Mouse (Mus musculus): Measurements from ENCODE around the gene Faxc. TPM values are rescaled to one million over a fixed set of nuclear protein-coding genes. Genes with fewer than 3 reads are reported as not detected.

The Faxc gene
- polyA plus RNA-seq, 1 experiment from 2014 or later, result 3.5 TPM

DNA sequence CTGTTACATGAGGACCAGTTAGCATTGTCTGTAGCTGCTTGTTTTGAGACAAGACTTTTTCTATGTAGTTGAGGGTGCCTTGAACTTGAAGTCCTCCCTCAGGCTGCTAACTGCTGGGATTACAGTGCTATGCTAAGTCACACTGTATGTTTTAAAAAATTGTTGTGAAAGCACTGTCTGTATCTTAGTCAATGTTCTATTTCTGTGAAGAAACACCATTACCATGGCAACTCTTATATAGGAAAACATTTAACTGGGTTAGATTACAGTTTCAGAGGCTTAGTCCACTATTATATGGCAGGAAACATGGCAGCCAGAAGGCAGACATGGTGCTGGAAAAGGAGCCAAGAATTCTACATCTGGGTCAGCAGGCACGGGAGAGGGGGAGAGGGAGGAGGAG is 40.8 kb downstream of the Faxc start:
- H3K9ac ChIP-seq, result no peak overlapping the region
- H3K4me3 ChIP-seq, result no peak overlapping the region
- ATAC-seq (ENCODE audit: borderline replicate concordance, extremely low read depth, low FRiP score, low TSS enrichment), result no peak
- no peak overlapping the region for H3K27ac ChIP-seq
- H3K9me3 ChIP-seq, result no peaks in the 10 kb centered on the region
- H3K4me1 ChIP-seq, result no peaks in the 10 kb centered on the region
- no peaks in the 10 kb centered on the region for H3K27me3 ChIP-seq
- WGBS, result 22% methylated on average over 1 of the region's 1 CpGs
- no peaks in the 10 kb centered on the region for H3K36me3 ChIP-seq
- H3K4me2 ChIP-seq, result no peak overlapping the region

DNA sequence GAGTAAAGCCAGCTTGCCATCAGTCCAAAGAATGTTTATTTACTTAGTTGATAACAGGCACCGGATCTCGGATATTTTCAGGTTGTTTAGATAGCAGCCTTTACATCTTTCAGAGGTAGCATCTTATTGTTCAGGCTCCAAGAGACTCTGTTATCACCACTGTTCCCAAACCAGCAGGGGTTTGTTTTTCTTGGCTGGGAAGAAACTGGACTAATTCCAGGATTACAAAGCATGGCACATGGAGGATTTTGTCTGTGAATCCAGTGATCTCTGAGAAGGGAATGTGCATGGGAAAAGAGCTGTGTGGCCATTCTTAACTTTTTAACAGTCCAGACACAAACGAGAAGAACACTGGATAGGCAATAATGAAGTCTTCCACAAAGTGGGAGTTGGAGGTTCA is 43.0 kb downstream of the Faxc start:
- 7% methylated on average over 3 of the region's 3 CpGs for WGBS

DNA sequence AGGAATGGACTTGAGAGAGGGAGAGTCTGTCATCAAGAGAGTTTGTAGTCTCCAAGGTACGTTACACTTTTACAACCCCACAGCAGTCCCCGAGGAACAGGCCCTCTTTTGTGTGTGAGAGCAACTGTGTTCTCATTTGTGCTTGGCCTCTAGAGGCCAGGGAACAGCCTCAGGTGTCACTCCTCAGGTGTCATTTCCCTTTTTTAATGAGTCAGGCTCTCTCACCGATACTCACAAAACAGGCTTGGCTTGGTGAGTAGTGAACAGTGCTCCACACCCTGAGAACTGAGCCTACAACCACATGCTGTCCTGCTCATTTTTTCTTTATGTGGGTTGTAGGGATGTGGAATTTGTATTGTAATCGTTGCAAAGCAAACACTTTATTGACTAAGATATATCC is 49.3 kb downstream of the Faxc start:
- no peak overlapping the region for H3K4me2 ChIP-seq
- no peaks in the 10 kb centered on the region for H3K4me1 ChIP-seq
- no peak overlapping the region for H3K9ac ChIP-seq
- WGBS, result 65% methylated on average over 4 of the region's 4 CpGs
- no peak for ATAC-seq (ENCODE audit: borderline replicate concordance, extremely low read depth, low FRiP score, low TSS enrichment)
- H3K4me3 ChIP-seq, result no peak overlapping the region
- no peaks in the 10 kb centered on the region for H3K27me3 ChIP-seq
- no peak overlapping the region for H3K27ac ChIP-seq
- H3K36me3 ChIP-seq, result no peaks in the 10 kb centered on the region
- H3K9me3 ChIP-seq, result no peaks in the 10 kb centered on the region

More for the DNA sequence above, 43.0 kb downstream of the Faxc start:
- Histone ChIP-seq H3K4me3 (no peak overlapping the region), H3K9me3 (no peaks in the 10 kb centered on the region), H3K4me2 (no peak overlapping the region), H3K36me3 (no peaks in the 10 kb centered on the region), H3K27me3 (no peaks in the 10 kb centered on the region), H3K9ac (no peak overlapping the region), H3K27ac (no peak overlapping the region), H3K4me1 (no peaks in the 10 kb centered on the region)
- no peak for ATAC-seq (ENCODE audit: borderline replicate concordance, extremely low read depth, low FRiP score, low TSS enrichment)

DNA sequence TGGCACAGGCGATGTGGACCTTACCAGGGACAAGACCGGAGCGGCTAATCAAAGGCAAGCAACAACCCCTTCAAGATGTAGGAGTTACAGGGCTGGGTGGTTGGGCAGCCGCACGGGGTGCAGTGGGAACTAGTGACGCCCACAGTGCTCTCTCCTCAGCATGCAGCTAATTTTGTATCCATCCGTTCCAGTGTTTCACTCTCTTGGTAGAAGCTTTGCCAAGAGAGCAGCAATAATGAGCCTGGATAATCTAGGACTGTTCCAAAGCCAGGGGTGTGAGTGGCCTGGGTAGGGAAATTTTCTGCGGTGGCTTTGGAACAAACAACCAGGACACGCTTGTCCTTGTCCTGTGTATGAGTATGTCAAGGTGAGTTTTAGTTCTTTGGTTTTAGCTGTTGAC is 51.3 kb downstream of the Faxc start:
- 93% methylated on average over 9 of the region's 9 CpGs for WGBS
- H3K4me1 ChIP-seq, result no peaks in the 10 kb centered on the region
- no peak overlapping the region for H3K4me2 ChIP-seq
- ATAC-seq (ENCODE audit: borderline replicate concordance, extremely low read depth, low FRiP score, low TSS enrichment), result no peak
- no peak overlapping the region for H3K9ac ChIP-seq
- H3K27ac ChIP-seq, result no peak overlapping the region
- H3K36me3 ChIP-seq, result no peaks in the 10 kb centered on the region
- H3K4me3 ChIP-seq, result no peak overlapping the region
- no peaks in the 10 kb centered on the region for H3K27me3 ChIP-seq
- H3K9me3 ChIP-seq, result no peaks in the 10 kb centered on the region

GRCm38 (mm10) chr4:21986857-21987256 is 55.7 kb downstream of the Faxc start:
- no peaks in the 10 kb centered on the region for H3K36me3 ChIP-seq
- no peaks in the 10 kb centered on the region for H3K9me3 ChIP-seq
- 77% methylated on average over 8 of the region's 8 CpGs for WGBS
- H3K4me1 ChIP-seq, result no peaks in the 10 kb centered on the region
- H3K4me3 ChIP-seq, result no peak overlapping the region
- H3K27ac ChIP-seq, result no peak overlapping the region
- no peaks in the 10 kb centered on the region for H3K27me3 ChIP-seq
- ATAC-seq (ENCODE audit: borderline replicate concordance, extremely low read depth, low FRiP score, low TSS enrichment), result no peak
- H3K4me2 ChIP-seq, result no peak overlapping the region
- H3K9ac ChIP-seq, result no peak overlapping the region

DNA sequence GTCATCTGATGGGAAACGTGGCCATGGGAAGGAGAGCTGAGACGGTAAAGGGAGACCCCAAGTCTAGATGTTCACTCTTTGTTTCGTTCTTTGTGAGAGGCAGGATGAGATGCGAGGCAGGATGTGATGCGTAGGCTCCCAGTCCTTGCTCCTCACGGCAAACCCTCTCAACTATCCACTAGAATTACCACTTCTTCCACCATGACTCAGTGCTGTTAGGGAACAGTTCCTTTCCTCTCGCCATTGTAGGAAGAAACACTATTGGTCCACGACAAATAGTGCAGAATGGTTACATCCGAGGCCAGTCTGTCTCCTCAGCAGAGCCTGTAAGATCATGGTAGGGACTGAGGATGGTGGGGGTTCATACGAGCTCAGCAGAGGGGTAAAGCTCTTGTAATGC is 56.3 kb downstream of the Faxc start:
- Histone ChIP-seq H3K4me3 (no peak overlapping the region), H3K4me2 (no peak overlapping the region), H3K36me3 (no peaks in the 10 kb centered on the region), H3K9ac (no peak overlapping the region), H3K4me1 (no peaks in the 10 kb centered on the region), H3K27ac (no peak overlapping the region), H3K9me3 (no peaks in the 10 kb centered on the region), H3K27me3 (no peaks in the 10 kb centered on the region)
- WGBS, result 81% methylated on average over 10 of the region's 10 CpGs
- no peak for ATAC-seq (ENCODE audit: borderline replicate concordance, extremely low read depth, low FRiP score, low TSS enrichment)

DNA sequence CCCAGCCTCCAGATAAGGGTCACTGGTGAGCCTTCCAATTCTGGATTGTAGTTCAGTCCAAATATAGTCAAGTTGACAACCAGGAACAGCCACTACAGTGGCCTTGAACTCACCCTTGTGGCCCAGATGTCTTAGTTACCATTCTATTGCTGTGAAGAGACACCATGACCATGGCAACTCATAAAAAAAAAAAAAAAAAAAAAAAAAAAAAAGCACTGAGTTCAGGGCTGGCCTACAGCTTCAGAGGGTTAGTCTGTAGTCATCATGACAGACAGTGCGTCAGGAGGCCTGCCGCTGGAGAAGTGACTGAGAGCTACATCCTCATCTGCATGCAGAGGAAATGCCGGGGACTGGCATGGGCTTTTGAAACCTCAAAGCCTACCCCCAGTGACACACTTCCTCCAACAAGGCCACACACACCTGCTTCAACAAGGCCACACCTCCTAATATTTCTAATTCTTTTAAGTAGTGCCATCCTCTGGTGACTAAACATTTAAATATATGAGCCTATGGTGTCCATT is 58.5 kb downstream of the Faxc start:
- 85% methylated on average over 3 of the region's 3 CpGs for WGBS
- ATAC-seq (ENCODE audit: borderline replicate concordance, extremely low read depth, low FRiP score, low TSS enrichment), result no peak
- no peak overlapping the region for H3K4me2 ChIP-seq

GRCm38 (mm10) chr4:21990580-21991235 is 59.6 kb downstream of the Faxc start:
- Histone ChIP-seq H3K27me3 (no peaks in the 10 kb centered on the region), H3K9me3 (no peaks in the 10 kb centered on the region), H3K36me3 (no peaks in the 10 kb centered on the region), H3K9ac (no peak overlapping the region), H3K27ac (no peak overlapping the region), H3K4me3 (no peak overlapping the region), H3K4me1 (no peaks in the 10 kb centered on the region), H3K4me2 (no peak overlapping the region)
- no peak for ATAC-seq (ENCODE audit: borderline replicate concordance, extremely low read depth, low FRiP score, low TSS enrichment)
- 22% methylated on average over 3 of the region's 3 CpGs for WGBS

More for the DNA sequence above, 58.5 kb downstream of the Faxc start:
- Histone ChIP-seq H3K27ac (no peak overlapping the region), H3K9ac (no peak overlapping the region), H3K27me3 (no peaks in the 10 kb centered on the region), H3K9me3 (no peaks in the 10 kb centered on the region), H3K4me3 (no peak overlapping the region), H3K36me3 (no peaks in the 10 kb centered on the region), H3K4me1 (no peaks in the 10 kb centered on the region)

- Histone ChIP-seq H3K4me3 (no peak overlapping the region), H3K9me3 (no peaks in the 10 kb centered on the region), H3K4me2 (no peak overlapping the region), H3K36me3 (no peaks in the 10 kb centered on the region), H3K9ac (no peak overlapping the region), H3K4me1 (no peaks in the 10 kb centered on the region), H3K27me3 (no peaks in the 10 kb centered on the region), H3K27ac (no peak overlapping the region)
- ATAC-seq (ENCODE audit: borderline replicate concordance, extremely low read depth, low FRiP score, low TSS enrichment), result no peak
- WGBS, result 8% methylated on average over 9 of the region's 9 CpGs
Measured at GRCm38 (mm10) chr4:22017656-22018379, 86.7 kb downstream of the Faxc start.

DNA sequence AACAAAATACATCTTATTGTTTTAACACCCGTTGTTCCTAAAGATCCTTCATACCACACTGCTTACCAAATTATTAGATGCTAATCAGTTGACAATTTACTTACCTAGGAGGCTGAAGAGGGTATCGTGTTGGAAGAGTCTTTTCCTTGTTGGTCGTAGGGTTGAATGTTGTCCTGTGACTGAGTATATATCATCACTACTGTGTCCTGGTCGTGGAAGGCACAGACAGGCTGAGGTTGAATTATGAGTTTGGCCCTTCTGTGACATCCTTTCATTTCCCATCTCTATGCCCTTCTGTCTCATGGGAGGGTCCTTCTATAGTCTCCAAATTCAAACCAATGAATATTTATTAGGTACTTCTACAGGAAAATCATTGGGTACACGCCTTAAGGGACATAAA is 87.3 kb downstream of the Faxc start:
- H3K9me3 ChIP-seq, result no peaks in the 10 kb centered on the region
- H3K9ac ChIP-seq, result no peak overlapping the region
- no peak overlapping the region for H3K4me3 ChIP-seq
- H3K27ac ChIP-seq, result no peak overlapping the region
- H3K4me2 ChIP-seq, result no peak overlapping the region
- H3K4me1 ChIP-seq, result no peaks in the 10 kb centered on the region
- H3K27me3 ChIP-seq, result no peaks in the 10 kb centered on the region
- WGBS, result 44% methylated on average over 5 of the region's 5 CpGs
- ATAC-seq (ENCODE audit: borderline replicate concordance, extremely low read depth, low FRiP score, low TSS enrichment), result no peak
- no peaks in the 10 kb centered on the region for H3K36me3 ChIP-seq

DNA sequence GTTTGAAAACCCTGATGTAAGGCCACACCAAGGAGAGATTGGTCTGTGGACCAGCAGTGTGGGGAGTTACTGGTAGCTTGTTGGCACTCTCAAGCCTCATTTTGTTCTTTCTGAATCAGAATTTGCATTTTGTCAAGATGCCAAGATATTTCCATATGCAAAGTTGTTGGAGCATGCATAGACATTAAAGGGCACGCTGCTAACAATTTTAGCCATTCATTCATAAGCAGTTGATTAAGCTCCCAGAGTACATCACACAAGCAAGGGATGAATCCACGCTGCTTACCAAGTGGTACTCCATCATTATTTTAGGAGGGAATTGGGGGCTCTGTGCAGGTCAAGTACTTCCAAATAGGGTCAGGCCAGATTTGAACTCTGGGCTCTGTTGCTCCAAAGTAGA is 98.8 kb downstream of the Faxc start:
- Histone ChIP-seq H3K27ac (no peak overlapping the region), H3K4me1 (no peaks in the 10 kb centered on the region), H3K27me3 (no peaks in the 10 kb centered on the region), H3K9me3 (no peaks in the 10 kb centered on the region), H3K4me3 (no peak overlapping the region), H3K36me3 (no peaks in the 10 kb centered on the region), H3K9ac (no peak overlapping the region), H3K4me2 (no peak overlapping the region)
- no peak for ATAC-seq (ENCODE audit: borderline replicate concordance, extremely low read depth, low FRiP score, low TSS enrichment)
- WGBS, result 70% methylated on average over 2 of the region's 2 CpGs

Measured in lung, embryonic 15.5 days (tissue).